Mouse (Mus musculus) neural tube, embryonic 11.5 days (tissue): Measurements from ENCODE around the gene Cd163l1. TPM values are rescaled to one million over a fixed set of nuclear protein-coding genes. Genes with fewer than 3 reads are reported as not detected.

Experiments
- ATAC-seq: fragments of 200-750 bp; cut with Nextera tagmentation; 2 replicates; pipeline ENCODE4 v1.8.0; 2017; ENCODE audit warnings: moderate number of reproducible peaks, mild to moderate bottlenecking, moderate TSS enrichment, moderate library complexity; ENCODE audit not compliant: insufficient read depth, low FRiP score, low TSS enrichment
- DNase-seq: peaks from one replicate; pipeline ENCODE4 v3.0.0-alpha.2; 2015; ENCODE audit warnings: low spot score
- H3K27ac ChIP-seq: fragments of 300-500 bp; sonication (generic); 2 replicates; pipeline ENCODE4 v1.5.1; 2014; ENCODE audit warnings: low read depth, mild to moderate bottlenecking, low read length
- H3K27me3 ChIP-seq: fragments of 300-500 bp; sonication (generic); 2 replicates; pipeline ENCODE4 v1.6.1; 2014; ENCODE audit warnings: mild to moderate bottlenecking, low read length, mixed read lengths; ENCODE audit not compliant: control insufficient read depth, insufficient read depth
- H3K36me3 ChIP-seq: fragments of 300-500 bp; sonication (generic); 2 replicates; pipeline ENCODE4 v1.6.1; 2014; ENCODE audit warnings: mild to moderate bottlenecking, low read length, moderate library complexity, mixed read lengths; ENCODE audit not compliant: control insufficient read depth, insufficient read depth
- H3K4me1 ChIP-seq: fragments of 300-500 bp; sonication (generic); 2 replicates; pipeline ENCODE4 v1.6.1; 2014; ENCODE audit warnings: low read length, mixed read lengths; ENCODE audit not compliant: control insufficient read depth, insufficient read depth
- H3K4me2 ChIP-seq: fragments of 300-500 bp; sonication (generic); 2 replicates; pipeline ENCODE4 v1.6.1; 2014; ENCODE audit warnings: low read depth, mild to moderate bottlenecking, moderate library complexity
- H3K4me3 ChIP-seq: fragments of 300-500 bp; sonication (generic); 2 replicates; pipeline ENCODE4 v1.5.1; 2014; ENCODE audit warnings: low read depth, low read length
- H3K9ac ChIP-seq: fragments of 300-500 bp; sonication (generic); 2 replicates; pipeline ENCODE4 v1.6.1; 2014; ENCODE audit warnings: mild to moderate bottlenecking, low read length
- H3K9me3 ChIP-seq: fragments of 300-500 bp; sonication (generic); 2 replicates; pipeline ENCODE4 v1.6.1; 2016; ENCODE audit warnings: low read length; ENCODE audit not compliant: control insufficient read depth
- WGBS: fragments of 180-500 bp; shearing (Covaris S2); extraction: QIAGEN DNeasy Blood & Tissue Kit; methylation state at CpG from one replicate; pipeline ENCODE4 v1.1.7; 2014; 5-methylcytosine and 5-hydroxymethylcytosine counted together
- polyA plus RNA-seq: library from polyadenylated mRNA; unstranded; fragments of >200 nt; fragmentation: Nextera tagmentation; extraction: Ambion mirVana; gene quantifications from 2 replicates; pipeline ENCODE4 v1.2.1, GENCODE M21; 2014

Gene Cd163l1
- polyA plus RNA-seq: not detected in 2 replicates

DNA sequence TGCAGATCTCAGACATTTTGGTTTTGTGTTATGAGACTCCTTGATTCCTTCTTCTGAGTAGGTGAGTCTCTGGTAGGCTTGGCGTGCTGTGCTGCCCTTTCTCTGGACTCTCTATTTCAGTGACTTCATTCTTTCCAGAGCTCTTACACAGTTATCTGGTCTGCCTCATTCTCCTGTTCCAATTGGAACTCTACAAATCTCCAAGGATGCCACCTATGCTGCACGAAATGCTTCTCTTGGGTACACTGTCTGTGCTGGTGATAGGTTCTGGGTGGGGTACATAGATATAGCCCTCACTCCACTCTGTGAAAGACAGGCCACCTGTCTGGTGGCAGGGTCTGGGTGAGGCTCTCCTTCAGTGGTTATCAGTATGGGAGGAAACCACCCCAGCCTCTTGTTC lies at the start of gene Cd163l1:
Gene Cd163l1 (plus strand): TSS at position 301 of the 400 bp plus-strand sequence.
- Histone ChIP-seq H3K27ac (no peak within 1 kb of the TSS), H3K4me3 (no peak within 1 kb of the TSS), H3K9ac (no peak within 1 kb of the TSS), H3K36me3 (no peaks in the 10 kb centered on the region), H3K4me2 (no peak within 1 kb of the TSS), H3K4me1 (no peaks in the 10 kb centered on the region), H3K9me3 (no peaks in the 10 kb centered on the region), H3K27me3 (no peaks in the 10 kb centered on the region)
- DNase-seq (no peak), ATAC-seq (no peak)
- WGBS: 90% methylated on average over 2 of the region's 2 CpGs

DNA sequence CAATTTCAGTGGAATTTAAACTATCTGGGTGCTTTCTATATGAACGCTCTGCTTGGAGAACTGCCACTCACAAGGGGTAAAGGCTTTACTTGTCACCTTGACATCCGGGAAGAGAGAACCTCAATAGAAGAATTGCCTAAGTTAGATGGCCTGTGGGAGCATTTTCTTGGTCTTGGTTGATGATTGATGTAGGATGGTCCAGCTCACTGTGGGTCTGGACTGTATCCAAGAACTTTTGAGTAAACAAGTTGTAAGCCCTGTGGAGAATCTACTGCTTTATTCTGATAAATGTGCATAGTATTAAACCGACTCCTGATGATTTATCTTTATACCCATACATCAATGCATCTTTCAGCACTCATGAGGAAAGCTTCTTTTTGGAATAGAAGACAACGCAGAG lies 48.7 kb upstream of the Cd163l1 start:
- H3K36me3 ChIP-seq: no peaks in the 10 kb centered on the region
- H3K9ac ChIP-seq: no peak overlapping the region
- DNase-seq: no peak
- 83% methylated on average over 4 of the region's 4 CpGs for WGBS
- ATAC-seq: no peak
- no peak overlapping the region for H3K4me3 ChIP-seq
- H3K27me3 ChIP-seq: no peaks in the 10 kb centered on the region
- H3K9me3 ChIP-seq: no peaks in the 10 kb centered on the region
- H3K27ac ChIP-seq: no peak overlapping the region
- H3K4me1 ChIP-seq: no peaks in the 10 kb centered on the region
- H3K4me2 ChIP-seq: no peak overlapping the region

DNA sequence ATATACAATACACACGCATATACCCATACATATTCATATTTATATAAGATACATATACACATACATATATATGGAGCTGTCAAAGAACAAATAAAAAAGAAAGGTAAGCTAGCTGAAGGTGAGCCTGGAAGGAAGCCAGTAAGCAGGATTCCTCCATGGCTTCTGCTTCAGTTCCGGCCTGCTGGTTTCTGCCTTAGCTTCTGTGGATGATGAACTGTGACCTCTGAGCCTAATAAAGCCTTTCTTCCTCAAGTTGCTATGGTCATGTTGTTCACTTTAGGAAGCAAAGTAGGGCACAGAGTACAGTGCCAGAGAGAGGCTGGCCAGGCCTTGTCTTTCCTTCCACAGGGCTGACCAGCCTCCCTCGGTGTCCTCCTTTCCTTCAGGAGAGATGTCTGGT lies 47.2 kb upstream of the Cd163l1 start:
- Histone ChIP-seq H3K9ac (no peak overlapping the region), H3K4me1 (no peaks in the 10 kb centered on the region), H3K4me2 (no peak overlapping the region), H3K27me3 (no peaks in the 10 kb centered on the region), H3K36me3 (no peaks in the 10 kb centered on the region), H3K27ac (no peak overlapping the region), H3K9me3 (no peaks in the 10 kb centered on the region), H3K4me3 (no peak overlapping the region)
- ATAC-seq: no peak
- WGBS: 95% methylated on average over 3 of the region's 3 CpGs
- DNase-seq: no peak

DNA sequence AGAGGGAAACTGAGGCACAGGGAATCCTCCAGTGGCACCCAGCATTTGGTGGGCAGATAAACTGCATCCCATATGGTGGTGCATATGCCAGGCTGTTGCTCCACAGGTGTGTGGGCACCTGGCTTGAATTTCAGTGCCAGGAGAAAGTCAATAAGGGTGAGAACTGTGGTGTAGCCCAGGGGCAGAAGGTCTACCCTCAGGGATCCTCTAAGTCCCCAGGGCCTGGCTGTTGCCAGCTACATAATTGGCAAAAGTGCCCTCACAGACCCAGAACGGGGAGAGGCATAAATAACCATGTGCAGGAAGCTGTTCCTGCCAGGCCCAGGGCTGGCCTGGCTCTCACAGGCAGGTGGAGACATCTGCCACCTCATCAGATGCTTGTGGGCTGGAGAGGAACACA lies 45.1 kb upstream of the Cd163l1 start, which contains the start of gene Olfr523:
Gene Olfr523 (plus strand): TSS at position 282 of the 400 bp plus-strand sequence.
- ATAC-seq (no peak), DNase-seq (no peak)
- 58% methylated on average over 1 of the region's 1 CpGs for WGBS
- no peak within 1 kb of the TSS for H3K4me3 ChIP-seq
- no peak within 1 kb of the TSS for H3K27ac ChIP-seq
- no peaks in the 10 kb centered on the region for H3K9me3 ChIP-seq
- no peaks in the 10 kb centered on the region for H3K4me1 ChIP-seq
- no peak within 1 kb of the TSS for H3K4me2 ChIP-seq
- H3K9ac ChIP-seq: no peak within 1 kb of the TSS
- no peaks in the 10 kb centered on the region for H3K27me3 ChIP-seq
- H3K36me3 ChIP-seq: no peaks in the 10 kb centered on the region

DNA sequence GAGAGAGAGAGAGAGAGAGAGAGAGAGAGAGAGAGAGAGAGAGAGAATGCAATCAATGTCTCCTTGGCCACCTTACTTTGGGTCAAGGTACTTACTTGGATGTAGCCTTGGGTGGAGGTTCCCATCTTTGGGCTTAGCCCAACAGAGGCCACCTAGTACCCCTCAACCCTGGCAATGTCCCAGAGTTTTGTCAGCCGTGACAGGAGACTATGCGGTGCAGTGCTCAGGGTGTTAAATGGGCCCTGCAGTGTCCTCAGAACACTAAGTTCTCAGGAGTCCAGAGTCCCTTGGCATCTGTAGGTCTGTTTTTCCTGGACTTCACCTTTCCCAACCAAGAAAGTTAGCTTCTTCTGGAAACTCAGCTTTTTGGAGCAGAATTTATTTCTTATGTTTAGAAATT lies 38.9 kb upstream of the Cd163l1 start:
- DNase-seq (no peak), ATAC-seq (no peak)
- Histone ChIP-seq H3K27me3 (no peaks in the 10 kb centered on the region), H3K36me3 (no peaks in the 10 kb centered on the region), H3K4me2 (no peak overlapping the region), H3K27ac (no peak overlapping the region), H3K4me1 (no peaks in the 10 kb centered on the region), H3K9me3 (no peaks in the 10 kb centered on the region), H3K4me3 (no peak overlapping the region), H3K9ac (no peak overlapping the region)
- WGBS: 93% methylated on average over 2 of the region's 2 CpGs

DNA sequence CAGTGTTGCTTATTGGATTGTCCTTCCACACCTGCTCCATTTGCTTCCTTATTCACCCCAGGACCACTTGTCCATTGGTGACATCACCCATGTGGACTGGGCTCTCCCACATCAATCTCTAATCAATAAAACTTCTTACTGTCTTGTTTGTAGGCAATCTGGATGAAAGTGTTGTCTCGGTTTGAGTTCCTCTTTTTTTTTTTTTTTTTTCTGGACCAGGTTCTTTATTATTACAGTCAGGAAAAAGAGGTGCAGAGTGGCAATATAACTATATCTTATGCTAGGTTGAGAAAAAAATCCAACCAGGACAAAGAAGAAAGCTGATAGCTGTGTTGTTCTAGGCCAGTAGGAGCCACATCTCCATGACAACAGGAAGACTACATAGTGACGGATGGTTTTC lies 37.4 kb upstream of the Cd163l1 start:
- H3K4me3 ChIP-seq: no peak overlapping the region
- no peak overlapping the region for H3K27ac ChIP-seq
- 81% methylated on average over 2 of the region's 2 CpGs for WGBS

DNA sequence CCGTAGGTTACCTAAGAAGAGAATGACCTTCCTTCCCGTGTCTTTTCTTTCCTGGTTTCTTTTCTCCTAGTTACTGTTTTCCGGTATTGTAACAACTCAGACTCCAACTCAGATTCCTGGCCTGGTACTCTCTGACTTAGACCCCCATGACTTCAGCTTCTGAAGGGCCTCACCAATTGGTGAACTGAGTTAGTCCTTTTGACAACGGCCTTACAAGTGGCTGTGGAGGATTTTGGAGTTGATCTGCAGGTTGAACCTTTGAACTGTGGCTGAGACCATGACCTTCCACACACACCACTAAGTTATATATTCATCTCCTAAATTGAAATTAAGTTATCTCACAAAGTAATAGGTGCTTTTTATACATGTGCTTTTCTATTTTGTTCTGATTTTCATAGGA lies 33.9 kb upstream of the Cd163l1 start:
- H3K4me3 ChIP-seq: no peak overlapping the region
- H3K27me3 ChIP-seq: no peaks in the 10 kb centered on the region
- no peak overlapping the region for H3K27ac ChIP-seq
- DNase-seq: no peak
- H3K4me2 ChIP-seq: no peak overlapping the region
- H3K36me3 ChIP-seq: no peaks in the 10 kb centered on the region
- no peak overlapping the region for H3K9ac ChIP-seq
- WGBS: 87% methylated on average over 4 of the region's 4 CpGs
- no peak for ATAC-seq
- no peaks in the 10 kb centered on the region for H3K4me1 ChIP-seq
- H3K9me3 ChIP-seq: no peaks in the 10 kb centered on the region

More for the DNA sequence above, 37.4 kb upstream of the Cd163l1 start:
- no peaks in the 10 kb centered on the region for H3K36me3 ChIP-seq
- ATAC-seq: no peak
- no peak for DNase-seq
- H3K9ac ChIP-seq: no peak overlapping the region
- H3K27me3 ChIP-seq: no peaks in the 10 kb centered on the region
- no peaks in the 10 kb centered on the region for H3K4me1 ChIP-seq
- H3K9me3 ChIP-seq: no peaks in the 10 kb centered on the region
- H3K4me2 ChIP-seq: no peak overlapping the region

DNA sequence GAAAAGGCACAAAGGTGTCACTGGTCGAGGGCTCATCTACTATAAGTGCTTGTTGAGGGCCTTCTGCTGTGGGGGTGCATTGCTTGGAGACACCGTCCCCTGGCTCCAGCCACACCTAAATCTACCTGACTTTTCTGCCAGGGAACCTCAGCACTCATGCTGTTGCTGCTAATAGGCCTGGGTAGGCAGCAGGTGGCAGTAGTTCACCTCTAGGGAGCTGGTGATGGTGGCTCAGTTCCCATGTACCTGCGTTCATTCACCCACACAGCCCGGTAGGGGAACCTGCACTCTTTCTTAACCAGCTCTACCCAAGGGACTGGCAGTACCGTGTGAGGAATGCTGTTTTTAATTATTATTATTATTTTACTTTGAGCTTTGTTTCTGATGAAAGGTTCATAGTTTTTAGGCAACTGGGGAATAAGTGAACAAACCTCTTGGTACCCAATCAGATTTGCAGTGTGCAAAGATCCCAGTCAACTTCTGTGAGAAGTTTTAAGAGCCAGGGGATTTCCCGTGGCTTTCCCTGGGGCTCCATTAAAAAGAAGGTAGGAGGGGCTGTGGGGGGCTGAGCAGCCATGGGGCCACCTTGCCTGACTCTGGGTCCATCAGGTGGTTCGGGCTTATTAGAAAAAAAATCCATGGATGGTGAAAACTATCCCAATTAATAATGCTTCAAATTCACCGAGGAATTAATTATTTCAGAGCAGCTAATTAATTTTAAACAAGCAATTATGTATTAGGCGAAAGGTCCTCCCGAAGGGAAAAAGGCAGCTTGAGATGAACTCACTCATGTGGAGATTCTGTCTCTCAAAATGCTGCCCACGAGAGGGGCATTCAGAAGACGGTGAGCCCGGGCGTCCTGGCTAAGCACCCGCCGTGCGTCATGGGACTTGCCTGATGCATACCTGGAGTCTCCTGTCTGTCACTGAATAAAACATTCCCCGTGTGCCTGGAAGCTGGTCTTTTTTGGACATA lies 31.1 kb upstream of the Cd163l1 start:
- Histone ChIP-seq H3K9me3 (no peaks in the 10 kb centered on the region), H3K27me3 (no peaks in the 10 kb centered on the region), H3K27ac (no peak overlapping the region), H3K4me2 (no peak overlapping the region), H3K4me3 (no peak overlapping the region), H3K4me1 (no peaks in the 10 kb centered on the region), H3K9ac (no peak overlapping the region), H3K36me3 (no peaks in the 10 kb centered on the region)
- WGBS: 68% methylated on average over 18 of the region's 18 CpGs
- DNase-seq (no peak), ATAC-seq (no peak)
